Mouse (Mus musculus): ENCODE data around the gene Cd209g. TPM values are rescaled to one million over a fixed set of nuclear protein-coding genes. Genes with fewer than 3 reads are reported as not detected.
A peak's percentile ranks its signal among the peaks of the same experiment; 100 is the strongest.

Cd209g gene
- total and polyA plus RNA-seq, 2 experiments from 2014 or later, result not detected

DNA sequence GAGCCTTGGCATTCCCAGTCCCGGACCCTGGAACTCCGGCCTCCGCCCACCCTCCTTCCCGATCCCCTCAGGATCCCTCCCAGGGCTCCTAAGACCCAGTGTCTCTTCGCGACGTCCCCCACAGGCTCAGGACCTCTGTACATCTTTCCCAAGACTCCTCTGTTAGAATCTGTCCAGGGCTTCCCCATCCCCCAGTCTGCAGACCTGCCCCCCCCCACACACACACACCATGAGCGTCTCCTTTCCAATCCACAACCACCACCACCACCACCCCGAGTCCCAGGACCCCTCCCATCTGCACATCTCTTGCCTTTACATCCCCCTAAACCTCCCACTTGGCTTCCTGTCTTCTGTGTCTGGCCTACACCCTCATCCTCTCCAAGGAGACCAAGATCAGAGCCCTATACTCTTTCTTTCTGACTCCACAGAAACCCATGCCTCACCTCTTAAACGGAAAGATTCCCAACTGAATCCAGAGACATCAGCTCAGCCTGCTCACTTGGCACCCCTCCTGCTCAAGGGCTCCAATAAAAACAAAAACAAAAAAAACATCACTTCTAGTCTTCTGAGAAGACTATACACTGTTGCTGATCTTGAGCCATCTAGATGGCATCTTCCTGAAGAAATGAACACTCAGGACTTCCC, 33.1 kb downstream of the Cd209g start:
- Histone ChIP-seq H3K4me1 (ENCODE audit: insufficient read depth, low read length) (peaks cover 11% of the 10 kb centered on the region), H3K9ac (replicated peaks; ENCODE audit: low read length, poor library complexity, severe bottlenecking) (peak overlapping the region; percentile 88), H3K36me3 (ENCODE audit: insufficient read depth, low read length) (0 out of 2 replicates have a peak, but pooled peaks cover 4% of the 10 kb centered on the region), H3K27me3 (ENCODE audit: insufficient read depth, low read length) (no peaks in the 10 kb centered on the region), H3K9me3 (ENCODE audit: low read length) (no peaks in the 10 kb centered on the region), H3K4me3 (ENCODE audit: low read depth, low read length) (peak overlapping the region; percentile 88), H3K4me2 (ENCODE audit: low read depth, low read length, poor library complexity, severe bottlenecking) (peak overlapping the region; percentile 76), H3K27ac (ENCODE audit: low read depth, low read length) (peak overlapping the region; percentile 64)
- 3% methylated on average over 10 of the region's 10 CpGs for WGBS
- TF ChIP-seq CTCF (IDR thresholded peaks at IDR 0.05), result no peak
- DNase-seq (ENCODE audit: low spot score) (peak; percentile 12), ATAC-seq (ENCODE audit: low FRiP score) (peak; percentile 0; the same call in 1 of the 2 replicates)

DNA sequence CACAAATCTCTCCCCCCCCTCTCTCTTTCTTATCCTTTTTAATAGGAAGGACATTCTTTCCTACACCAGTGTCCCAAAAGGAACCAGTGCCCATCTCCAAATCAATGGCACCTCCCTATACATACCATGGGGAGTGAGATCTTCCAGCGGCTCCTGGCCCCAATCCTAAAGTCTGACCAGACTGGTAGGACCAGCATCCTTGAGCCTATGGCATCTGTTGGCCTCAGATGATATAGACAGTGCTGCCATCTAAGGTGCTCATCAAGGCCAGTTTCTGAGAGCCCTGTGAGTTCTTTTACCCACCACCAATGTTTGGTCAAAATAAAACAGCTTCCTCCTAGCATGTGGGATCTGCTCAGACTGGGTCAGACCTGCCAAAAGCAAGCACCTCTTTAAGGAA, 34.0 kb downstream of the Cd209g start:
- Histone ChIP-seq H3K36me3 (ENCODE audit: insufficient read depth, low read length) (0 out of 2 replicates have a peak, but pooled peaks cover 4% of the 10 kb centered on the region), H3K27me3 (ENCODE audit: insufficient read depth, low read length) (no peaks in the 10 kb centered on the region), H3K4me1 (ENCODE audit: insufficient read depth, low read length) (peaks cover 11% of the 10 kb centered on the region), H3K9me3 (ENCODE audit: low read length) (no peaks in the 10 kb centered on the region), H3K4me3 (ENCODE audit: low read depth, low read length) (peak overlapping the region; percentile 88; the same call in 1 of the 2 replicates), H3K4me2 (ENCODE audit: low read depth, low read length, poor library complexity, severe bottlenecking) (peak overlapping the region; percentile 76), H3K27ac (ENCODE audit: low read depth, low read length) (no peak overlapping the region), H3K9ac (replicated peaks; ENCODE audit: low read length, poor library complexity, severe bottlenecking) (no peak overlapping the region; the same call in 1 of the 2 replicates)
- DNase-seq (ENCODE audit: low spot score), result no peak
- no peak for ATAC-seq (ENCODE audit: low FRiP score)
- no peak for TF ChIP-seq CTCF (IDR thresholded peaks at IDR 0.05)
- WGBS, result 94% methylated on average over 1 of the region's 1 CpGs

DNA sequence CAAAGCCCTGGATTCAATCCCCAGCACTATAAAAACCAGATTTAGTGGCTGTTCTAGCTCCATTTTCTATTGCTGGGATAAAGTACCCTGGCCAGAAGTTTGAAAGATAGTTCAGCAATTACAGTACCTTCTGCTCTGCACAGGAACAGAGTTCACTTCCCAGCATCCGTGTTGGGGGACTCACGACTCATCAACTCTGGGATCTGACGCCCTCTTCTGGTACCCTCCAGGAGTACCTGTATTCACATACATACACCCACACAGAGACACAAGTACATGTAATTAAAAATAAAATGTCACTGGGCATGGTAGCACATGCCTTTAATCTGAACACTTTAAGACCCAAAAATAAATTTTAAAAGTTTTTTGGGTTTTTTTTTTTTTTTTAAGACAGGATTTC, 38.6 kb downstream of the Cd209g start:
- no peak for DNase-seq (ENCODE audit: low spot score)
- no peak for ATAC-seq (ENCODE audit: low FRiP score)
- H3K9ac ChIP-seq (replicated peaks; ENCODE audit: low read length, poor library complexity, severe bottlenecking), result no peak overlapping the region
- peaks cover 14% of the 10 kb centered on the region for H3K36me3 ChIP-seq (ENCODE audit: insufficient read depth, low read length)
- no peak overlapping the region for H3K4me2 ChIP-seq (ENCODE audit: low read depth, low read length, poor library complexity, severe bottlenecking)
- no peaks in the 10 kb centered on the region for H3K9me3 ChIP-seq (ENCODE audit: low read length)
- no peak overlapping the region for H3K27ac ChIP-seq (ENCODE audit: low read depth, low read length)
- no peak overlapping the region for H3K4me3 ChIP-seq (ENCODE audit: low read depth, low read length)
- H3K4me1 ChIP-seq (ENCODE audit: insufficient read depth, low read length), result peaks cover 11% of the 10 kb centered on the region
- 76% methylated on average over 3 of the region's 3 CpGs for WGBS
- TF ChIP-seq CTCF (IDR thresholded peaks at IDR 0.05), result no peak
- H3K27me3 ChIP-seq (ENCODE audit: insufficient read depth, low read length), result no peaks in the 10 kb centered on the region

DNA sequence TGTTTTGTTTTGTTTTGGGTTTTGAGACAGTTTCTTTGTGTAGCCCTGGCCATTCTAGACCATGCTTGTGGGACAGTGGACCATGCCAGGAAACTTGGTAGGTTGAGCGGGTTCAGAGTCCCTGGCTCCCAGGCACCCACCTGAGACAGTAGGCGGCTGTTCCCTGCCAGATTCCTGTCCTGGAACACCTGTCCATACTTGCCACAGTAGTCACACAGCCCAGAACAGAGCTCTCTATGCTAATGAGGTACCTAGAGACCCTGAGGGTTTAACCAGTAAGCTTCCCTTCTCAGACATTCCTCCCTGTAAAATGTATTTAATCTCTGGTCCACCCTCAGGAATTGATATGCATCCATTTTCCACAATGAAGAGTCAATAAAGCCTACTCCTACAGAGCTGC, 40.1 kb downstream of the Cd209g start:
- H3K4me1 ChIP-seq (ENCODE audit: insufficient read depth, low read length), result peaks cover 11% of the 10 kb centered on the region
- ATAC-seq (ENCODE audit: low FRiP score) (no peak), DNase-seq (ENCODE audit: low spot score) (no peak)
- no peaks in the 10 kb centered on the region for H3K9me3 ChIP-seq (ENCODE audit: low read length)
- no peak overlapping the region for H3K9ac ChIP-seq (replicated peaks; ENCODE audit: low read length, poor library complexity, severe bottlenecking)
- TF ChIP-seq CTCF (IDR thresholded peaks at IDR 0.05), result no peak
- WGBS, result 81% methylated on average over 2 of the region's 2 CpGs
- no peak overlapping the region for H3K27ac ChIP-seq (ENCODE audit: low read depth, low read length)
- no peaks in the 10 kb centered on the region for H3K27me3 ChIP-seq (ENCODE audit: insufficient read depth, low read length)
- H3K4me3 ChIP-seq (ENCODE audit: low read depth, low read length), result no peak overlapping the region
- peaks cover 16% of the 10 kb centered on the region for H3K36me3 ChIP-seq (ENCODE audit: insufficient read depth, low read length)
- H3K4me2 ChIP-seq (ENCODE audit: low read depth, low read length, poor library complexity, severe bottlenecking), result no peak overlapping the region

DNA sequence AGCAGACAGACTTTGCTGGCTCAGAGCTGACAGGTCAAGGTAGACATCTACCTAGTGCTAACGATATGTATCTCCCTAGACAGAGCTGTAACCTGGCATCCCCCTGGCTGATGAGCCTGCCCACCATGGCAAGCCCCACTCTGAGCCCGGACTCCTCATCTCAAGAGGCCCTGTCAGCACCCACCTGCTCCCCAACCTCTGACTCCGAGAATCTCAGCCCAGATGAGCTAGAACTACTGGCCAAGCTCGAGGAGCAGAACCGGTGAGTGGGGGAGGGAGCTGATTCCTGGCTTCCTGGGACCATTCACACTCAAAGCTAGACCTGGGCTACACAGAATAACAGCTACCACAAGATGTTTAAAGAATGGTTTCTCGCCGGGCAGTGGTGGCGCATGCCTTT, 49.5 kb downstream of the Cd209g start:
- WGBS, result 89% methylated on average over 8 of the region's 8 CpGs
- Histone ChIP-seq H3K4me1 (ENCODE audit: insufficient read depth, low read length) (no peaks in the 10 kb centered on the region), H3K27ac (ENCODE audit: low read depth, low read length) (no peak overlapping the region), H3K9me3 (ENCODE audit: low read length) (no peaks in the 10 kb centered on the region), H3K36me3 (ENCODE audit: insufficient read depth, low read length) (peaks cover 41% of the 10 kb centered on the region), H3K9ac (replicated peaks; ENCODE audit: low read length, poor library complexity, severe bottlenecking) (no peak overlapping the region), H3K4me2 (ENCODE audit: low read depth, low read length, poor library complexity, severe bottlenecking) (no peak overlapping the region), H3K4me3 (ENCODE audit: low read depth, low read length) (no peak overlapping the region), H3K27me3 (ENCODE audit: insufficient read depth, low read length) (no peaks in the 10 kb centered on the region)
- DNase-seq (ENCODE audit: low spot score) (no peak), ATAC-seq (ENCODE audit: low FRiP score) (no peak)
- TF ChIP-seq CTCF (IDR thresholded peaks at IDR 0.05), result no peak

DNA sequence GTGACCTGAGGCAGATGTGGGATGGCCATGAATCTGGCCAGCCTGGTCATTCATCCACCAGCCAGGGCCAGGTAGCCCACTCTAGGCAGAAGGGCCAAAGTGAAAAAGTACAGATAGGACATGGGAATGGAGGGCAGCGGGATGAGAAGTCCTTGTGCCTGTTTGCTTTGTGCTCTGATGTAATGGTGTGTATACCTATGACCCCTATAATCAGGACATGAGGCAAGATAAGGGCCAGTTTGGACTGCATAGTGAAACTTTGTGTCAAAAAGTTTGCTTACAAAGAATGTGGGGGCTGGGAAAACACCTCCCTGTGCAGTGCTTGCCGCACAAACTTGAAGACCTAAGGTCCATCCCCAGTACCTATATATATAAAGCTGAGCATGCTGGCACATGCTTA, 52.3 kb downstream of the Cd209g start:
- Histone ChIP-seq H3K27ac (ENCODE audit: low read depth, low read length) (no peak overlapping the region), H3K4me2 (ENCODE audit: low read depth, low read length, poor library complexity, severe bottlenecking) (no peak overlapping the region), H3K9me3 (ENCODE audit: low read length) (no peaks in the 10 kb centered on the region), H3K9ac (replicated peaks; ENCODE audit: low read length, poor library complexity, severe bottlenecking) (no peak overlapping the region), H3K4me3 (ENCODE audit: low read depth, low read length) (no peak overlapping the region), H3K27me3 (ENCODE audit: insufficient read depth, low read length) (no peaks in the 10 kb centered on the region), H3K4me1 (ENCODE audit: insufficient read depth, low read length) (no peaks in the 10 kb centered on the region), H3K36me3 (ENCODE audit: insufficient read depth, low read length) (peaks cover 50% of the 10 kb centered on the region)
- no peak for ATAC-seq (ENCODE audit: low FRiP score)
- DNase-seq (ENCODE audit: low spot score), result no peak
- WGBS, result 98% methylated on average over 2 of the region's 2 CpGs
- TF ChIP-seq CTCF (IDR thresholded peaks at IDR 0.05), result no peak

Other genes starting within 250 kb of the Cd209g start
- gene Cd209b, start 207.3 kb upstream of the Cd209g start, total RNA-seq (2014; rRNA removed), result 0.22 TPM in 1 of 2 replicates, not detected in the other
- gene Cd209b, start 207.3 kb upstream of the Cd209g start, polyA plus RNA-seq (2015; fragmentation: Nextera tagmentation; extraction: Ambion mirVana), result 0.16 TPM in 1 of 2 replicates, not detected in the other
- gene Cd209c, start 179.4 kb upstream of the Cd209g start, total RNA-seq (2014; rRNA removed), result 0.33 TPM in 1 of 2 replicates, not detected in the other
- 0.38 and 0.48 TPM in 2 replicates for gene Cd209c, start 179.4 kb upstream of the Cd209g start, polyA plus RNA-seq (2015; fragmentation: Nextera tagmentation; extraction: Ambion mirVana)
- 0.55 TPM in 1 of 2 replicates, not detected in the other for gene Cd209f, start 28.3 kb upstream of the Cd209g start, total RNA-seq (2014; rRNA removed)
- 0.49 and 0.90 TPM in 2 replicates for gene Cd209f, start 28.3 kb upstream of the Cd209g start, polyA plus RNA-seq (2015; fragmentation: Nextera tagmentation; extraction: Ambion mirVana)
- gene Evi5l, start 32.5 kb downstream of the Cd209g start, total RNA-seq (2014; rRNA removed), result 229 and 238 TPM in 2 replicates
- gene Evi5l, start 32.5 kb downstream of the Cd209g start, polyA plus RNA-seq (2015; fragmentation: Nextera tagmentation; extraction: Ambion mirVana), result 108 and 111 TPM in 2 replicates
- 17.9 and 19.4 TPM in 2 replicates for gene Prr36, start 83.4 kb downstream of the Cd209g start, total RNA-seq (2014; rRNA removed)
- gene Prr36, start 83.4 kb downstream of the Cd209g start, polyA plus RNA-seq (2015; fragmentation: Nextera tagmentation; extraction: Ambion mirVana), result 28.1 and 33.1 TPM in 2 replicates
- gene Lrrc8e, start 92.7 kb downstream of the Cd209g start, total RNA-seq (2014; rRNA removed), result not detected in 2 replicates
- gene Lrrc8e, start 92.7 kb downstream of the Cd209g start, polyA plus RNA-seq (2015; fragmentation: Nextera tagmentation; extraction: Ambion mirVana), result 0.12 TPM in 1 of 2 replicates, not detected in the other
- gene Map2k7, start 104.6 kb downstream of the Cd209g start, total RNA-seq (2014; rRNA removed), result 32.8 and 42.3 TPM in 2 replicates
- gene Map2k7, start 104.6 kb downstream of the Cd209g start, polyA plus RNA-seq (2015; fragmentation: Nextera tagmentation; extraction: Ambion mirVana), result 29.3 and 29.4 TPM in 2 replicates
- 0.11 and 0.61 TPM in 2 replicates for gene Gm49320, start 104.8 kb downstream of the Cd209g start, total RNA-seq (2014; rRNA removed)
- gene Gm49320, start 104.8 kb downstream of the Cd209g start, polyA plus RNA-seq (2015; fragmentation: Nextera tagmentation; extraction: Ambion mirVana), result 0.45 and 0.85 TPM in 2 replicates
- 8.2 and 15.3 TPM in 2 replicates for gene Tgfbr3l, start 114.1 kb downstream of the Cd209g start, total RNA-seq (2014; rRNA removed)
- 3.5 and 5.1 TPM in 2 replicates for gene Tgfbr3l, start 114.1 kb downstream of the Cd209g start, polyA plus RNA-seq (2015; fragmentation: Nextera tagmentation; extraction: Ambion mirVana)
- gene Snapc2, start 119.0 kb downstream of the Cd209g start, total RNA-seq (2014; rRNA removed), result 60.4 and 74.3 TPM in 2 replicates
- gene Snapc2, start 119.0 kb downstream of the Cd209g start, polyA plus RNA-seq (2015; fragmentation: Nextera tagmentation; extraction: Ambion mirVana), result 64.8 and 68.1 TPM in 2 replicates
- gene Ctxn1, start 125.2 kb downstream of the Cd209g start, total RNA-seq (2014; rRNA removed), result 78.5 and 91.4 TPM in 2 replicates
- gene Ctxn1, start 125.2 kb downstream of the Cd209g start, polyA plus RNA-seq (2015; fragmentation: Nextera tagmentation; extraction: Ambion mirVana), result 250 and 259 TPM in 2 replicates
- 58.0 and 58.5 TPM in 2 replicates for gene Timm44, start 141.8 kb downstream of the Cd209g start, total RNA-seq (2014; rRNA removed)
- gene Timm44, start 141.8 kb downstream of the Cd209g start, polyA plus RNA-seq (2015; fragmentation: Nextera tagmentation; extraction: Ambion mirVana), result 50.5 and 52.7 TPM in 2 replicates
- 4.9 and 13.0 TPM in 2 replicates for gene Ccl25, start 191.1 kb downstream of the Cd209g start, total RNA-seq (2014; rRNA removed)
- 14.7 and 16.3 TPM in 2 replicates for gene Ccl25, start 191.1 kb downstream of the Cd209g start, polyA plus RNA-seq (2015; fragmentation: Nextera tagmentation; extraction: Ambion mirVana)
- gene Elavl1, start 191.3 kb downstream of the Cd209g start, total RNA-seq (2014; rRNA removed), result 70.6 and 73.3 TPM in 2 replicates
- 50.0 and 54.3 TPM in 2 replicates for gene Elavl1, start 191.3 kb downstream of the Cd209g start, polyA plus RNA-seq (2015; fragmentation: Nextera tagmentation; extraction: Ambion mirVana)

All from midbrain, postnatal 0 days (tissue).